Mouse (Mus musculus) heart, adult 2 months (tissue): ENCODE data around the gene Atp13a2. TPM values are rescaled to one million over a fixed set of nuclear protein-coding genes. Genes with fewer than 3 reads are reported as not detected.
A peak's percentile ranks its signal among the peaks of the same experiment; 100 is the strongest.

ENCODE experiments used
- DNase-seq, 2 experiments: peaks; one replicate each; pipeline ENCODE4 v3.0.0; 2021
- H3K27ac ChIP-seq: fragments of 200-600 bp; 2 replicates; pipeline ENCODE4 v1.8.1; 2022
- H3K27me3 ChIP-seq: fragments of 200-500 bp; 2 replicates; pipeline ENCODE4 v1.6.1; 2012; ENCODE audit warnings: mild to moderate bottlenecking, low read length, inconsistent platforms, mixed read lengths; ENCODE audit not compliant: control insufficient read depth, insufficient read depth
- H3K36me3 ChIP-seq: fragments of 200-500 bp; 2 replicates; pipeline ENCODE4 v1.6.1; 2012; ENCODE audit warnings: low read length, inconsistent platforms; ENCODE audit not compliant: control insufficient read depth, insufficient read depth
- H3K4me1 ChIP-seq: fragments of 200-500 bp; 2 replicates; pipeline ENCODE4 v1.6.1; 2011; ENCODE audit warnings: low read length; ENCODE audit not compliant: control insufficient read depth, insufficient read depth
- H3K4me3 ChIP-seq: fragments of 200-600 bp; 2 replicates; pipeline ENCODE4 v1.8.1; 2022
- H3K79me2 ChIP-seq: fragments of 200-500 bp; replicated peaks from 2 replicates; pipeline ENCODE4 v1.6.1; 2012; ENCODE audit warnings: mild to moderate bottlenecking, inconsistent platforms, low read length, moderate library complexity, mixed read lengths; ENCODE audit not compliant: control insufficient read depth, insufficient read depth
- H3K9ac ChIP-seq: fragments of 200-500 bp; 2 replicates; pipeline ENCODE4 v1.6.1; 2012; ENCODE audit warnings: low read depth, mild to moderate bottlenecking, control low read depth, inconsistent platforms, low read length, mixed read lengths
- CTCF ChIP-seq: fragments of 200-600 bp; IDR thresholded peaks from 2 replicates; pipeline ENCODE4 v1.8.1; 2022; ENCODE audit warnings: antibody characterized with exemption, mild to moderate bottlenecking, moderate library complexity
- EP300 ChIP-seq: fragments of 200-500 bp; IDR thresholded peaks from 2 replicates; pipeline ENCODE4 v1.6.1; 2011; ENCODE audit warnings: low read depth, low read length, control low read depth; ENCODE audit not compliant: insufficient read depth
- POLR2A ChIP-seq: fragments of 200-500 bp; IDR thresholded peaks from 2 replicates; pipeline ENCODE4 v1.6.1; 2011; ENCODE audit warnings: mild to moderate bottlenecking, low read depth, low read length, control low read depth; ENCODE audit not compliant: insufficient read depth
- WGBS: fragments of 180-500 bp; shearing (Covaris S2); methylation state at CpG from one replicate; pipeline ENCODE4 v1.1.7; 2018; 5-methylcytosine and 5-hydroxymethylcytosine counted together
- intact Hi-C: fragments of 180-260 bp; cut with DNase I; formaldehyde crosslinking; loops from one replicate; pipeline ENCODE4 v1.15.1; 2025
- polyA plus RNA-seq: library from polyadenylated mRNA; depleted of rRNA; stranded (reverse); fragments of >200 nt; gene quantifications from 2 replicates; pipeline ENCODE4 v1.2.3, GENCODE M21; 2012
- total RNA-seq, 2 experiments: library from RNA; stranded (reverse); gene quantifications; 2 replicates each; pipeline ENCODE4 v1.2.3; 2021

Atp13a2 gene
- total and polyA plus RNA-seq, 3 experiments = 15.1 to 34.8 (median 17.7) TPM

DNA sequence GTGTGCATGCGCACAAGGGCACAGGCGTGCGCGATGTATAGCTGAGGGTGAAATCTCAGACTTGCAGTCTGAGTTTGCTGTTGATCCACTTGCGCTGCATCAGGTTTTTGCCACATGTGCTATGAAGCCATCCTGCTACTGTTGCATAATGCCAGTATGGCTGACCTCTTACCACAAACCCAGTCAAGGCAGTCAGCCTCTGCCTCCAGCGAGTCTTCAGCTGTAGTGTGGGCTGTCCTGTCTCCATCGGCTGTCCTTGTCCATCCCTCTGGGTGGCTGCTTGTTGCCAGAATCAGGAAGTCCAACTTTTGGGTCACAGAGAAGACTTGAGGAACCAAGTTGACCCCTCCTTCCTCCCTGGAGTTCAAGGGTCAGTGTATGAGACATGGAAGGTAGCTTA lies 11.3 kb upstream of the Atp13a2 start:
- no peak for TF ChIP-seq EP300
- TF ChIP-seq CTCF = no peak
- no peak for TF ChIP-seq POLR2A
- WGBS = 91% methylated on average over 7 of the region's 7 CpGs
- H3K36me3 ChIP-seq = no peaks in the 10 kb centered on the region
- no peaks in the 10 kb centered on the region for H3K27me3 ChIP-seq
- no peak for DNase-seq
- no peak overlapping the region for H3K4me3 ChIP-seq
- intact Hi-C loops = no loop called here
- H3K9ac ChIP-seq = no peak overlapping the region
- no peak overlapping the region for H3K27ac ChIP-seq
- no peaks in the 10 kb centered on the region for H3K4me1 ChIP-seq
- H3K79me2 ChIP-seq = no peaks in the 10 kb centered on the region

DNA sequence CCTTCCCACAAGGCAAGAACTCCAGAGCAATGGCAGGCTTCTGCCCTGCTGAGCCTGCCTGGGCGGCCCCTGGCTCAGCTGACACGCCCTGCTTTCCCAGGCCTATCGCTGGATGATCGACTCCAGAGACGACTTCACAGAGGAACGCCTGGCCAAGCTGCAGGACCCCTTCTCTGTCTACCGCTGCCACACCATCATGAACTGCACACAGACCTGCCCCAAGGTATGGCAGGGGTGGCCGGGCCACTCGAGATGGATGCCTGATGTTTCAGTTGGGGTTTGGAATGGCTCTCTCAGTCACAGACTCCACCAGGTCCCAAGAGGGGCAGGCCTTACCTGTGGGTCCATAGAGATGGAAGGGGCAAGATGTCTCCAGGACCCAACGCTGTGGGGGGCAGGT lies 9.4 kb upstream of the Atp13a2 start:
- no peak for TF ChIP-seq CTCF
- 0 out of 2 replicates have a peak, but pooled peaks have one; percentile 18 for TF ChIP-seq POLR2A
- no peak overlapping the region for H3K9ac ChIP-seq
- no peaks in the 10 kb centered on the region for H3K79me2 ChIP-seq
- intact Hi-C loops = no loop called here
- H3K27ac ChIP-seq = no peak overlapping the region
- H3K4me3 ChIP-seq = no peak overlapping the region
- no peaks in the 10 kb centered on the region for H3K4me1 ChIP-seq
- H3K27me3 ChIP-seq = no peaks in the 10 kb centered on the region
- WGBS = 77% methylated on average over 10 of the region's 10 CpGs
- DNase-seq = no peak
- no peaks in the 10 kb centered on the region for H3K36me3 ChIP-seq

DNA sequence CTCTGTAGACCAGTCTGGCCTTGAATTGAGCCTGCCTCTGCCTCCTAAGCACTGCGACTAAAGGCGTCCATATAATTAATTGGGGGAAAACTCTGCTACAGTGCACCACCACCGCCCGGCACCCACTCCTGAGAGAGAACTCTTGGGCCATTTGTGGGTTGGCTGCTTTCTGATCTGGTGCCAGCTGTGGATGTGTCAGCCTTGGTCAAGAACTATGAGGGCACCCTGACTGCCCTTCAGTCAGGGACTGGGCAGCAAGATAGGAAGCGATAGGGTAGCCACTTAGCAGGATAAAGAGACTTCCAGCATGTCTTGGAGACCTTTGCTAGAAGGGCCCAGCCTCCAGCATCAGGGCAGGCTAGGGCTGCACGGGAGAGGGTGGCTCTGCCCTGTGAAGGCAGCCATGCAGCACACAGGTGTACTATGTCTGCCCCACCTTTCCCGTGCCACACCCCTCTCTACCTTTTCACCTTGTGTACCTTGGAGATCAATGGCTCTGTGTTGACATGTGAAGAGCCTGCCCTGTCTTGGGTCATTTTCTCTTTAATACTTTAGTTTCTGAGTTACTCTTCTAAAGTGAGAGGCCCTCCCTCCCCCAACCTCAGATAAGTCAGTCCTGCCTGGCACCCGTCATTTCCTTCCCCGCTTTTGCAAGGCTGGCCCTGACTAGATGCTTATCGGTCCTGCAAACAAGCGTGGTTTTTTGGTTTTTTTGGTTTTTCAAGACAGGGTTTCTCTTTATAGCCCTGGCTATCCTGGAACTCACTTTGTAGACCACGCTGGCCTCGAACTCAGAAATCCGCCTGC lies 8.6 kb upstream of the Atp13a2 start:
- H3K4me1 ChIP-seq = no peaks in the 10 kb centered on the region
- H3K9ac ChIP-seq = no peak overlapping the region
- intact Hi-C loops = no loop called here
- 80% methylated on average over 14 of the region's 14 CpGs for WGBS
- TF ChIP-seq CTCF (no peak), POLR2A (no peak), EP300 (no peak)
- no peak overlapping the region for H3K27ac ChIP-seq
- H3K36me3 ChIP-seq = no peaks in the 10 kb centered on the region
- H3K4me3 ChIP-seq = no peak overlapping the region
- no peaks in the 10 kb centered on the region for H3K27me3 ChIP-seq
- DNase-seq = no peak
- H3K79me2 ChIP-seq = no peaks in the 10 kb centered on the region

DNA sequence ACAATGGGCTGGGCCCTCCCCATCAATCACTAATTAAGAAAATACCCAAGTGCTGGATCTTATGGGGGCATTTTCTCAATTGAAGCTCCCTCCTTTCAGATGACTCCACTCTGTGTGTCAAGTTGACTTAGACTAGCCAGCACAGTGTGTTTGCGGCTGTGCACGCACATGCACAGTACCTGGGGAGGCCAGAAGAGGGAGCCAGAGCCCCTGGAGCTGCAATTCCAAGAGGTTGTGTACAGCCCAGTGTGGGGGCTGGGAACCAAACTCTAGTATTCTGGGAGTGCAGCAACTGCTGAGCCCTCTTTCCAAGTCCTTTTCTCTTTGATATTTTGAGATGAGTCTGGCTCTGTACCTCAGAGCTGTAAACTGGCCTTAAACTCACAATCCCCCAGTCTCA lies 5.1 kb upstream of the Atp13a2 start:
- Histone ChIP-seq H3K27me3 (no peaks in the 10 kb centered on the region), H3K4me1 (no peaks in the 10 kb centered on the region), H3K4me3 (no peak overlapping the region), H3K27ac (no peak overlapping the region), H3K9ac (no peak overlapping the region), H3K36me3 (no peaks in the 10 kb centered on the region), H3K79me2 (no peaks in the 10 kb centered on the region)
- peak; percentile 58 for TF ChIP-seq CTCF
- TF ChIP-seq POLR2A = no peak
- no peak for DNase-seq
- intact Hi-C loops = no loop called here
- 88% methylated on average over 2 of the region's 2 CpGs for WGBS

DNA sequence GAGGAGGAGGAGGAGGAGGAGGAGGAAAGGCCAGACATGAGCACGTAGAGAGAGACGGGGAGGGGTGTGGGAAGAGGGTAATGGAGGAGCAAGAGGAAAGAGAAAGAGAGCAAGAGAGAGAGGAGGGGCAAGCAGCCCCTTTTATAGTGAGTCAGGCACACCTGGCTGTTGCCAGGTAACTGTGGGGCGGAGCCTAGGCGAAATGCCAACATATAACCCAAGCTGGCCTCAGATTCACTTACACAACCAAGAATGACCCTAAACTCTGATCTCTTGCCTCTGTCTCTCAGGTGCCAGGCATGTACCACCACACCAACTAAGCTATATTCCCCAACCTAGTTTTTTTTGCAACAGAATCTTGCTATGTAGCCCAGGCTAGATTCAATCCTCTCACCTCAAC lies 3.9 kb upstream of the Atp13a2 start:
- H3K27me3 ChIP-seq = no peaks in the 10 kb centered on the region
- H3K4me1 ChIP-seq = no peaks in the 10 kb centered on the region
- intact Hi-C loops = no loop called here
- 65% methylated on average over 4 of the region's 4 CpGs for WGBS
- TF ChIP-seq POLR2A (no peak), CTCF (no peak), EP300 (no peak)
- no peak overlapping the region for H3K9ac ChIP-seq
- H3K27ac ChIP-seq = no peak overlapping the region
- H3K79me2 ChIP-seq = no peaks in the 10 kb centered on the region; the same call in none of the 2 replicates
- no peak overlapping the region for H3K4me3 ChIP-seq
- DNase-seq = no peak
- H3K36me3 ChIP-seq = no peaks in the 10 kb centered on the region

DNA sequence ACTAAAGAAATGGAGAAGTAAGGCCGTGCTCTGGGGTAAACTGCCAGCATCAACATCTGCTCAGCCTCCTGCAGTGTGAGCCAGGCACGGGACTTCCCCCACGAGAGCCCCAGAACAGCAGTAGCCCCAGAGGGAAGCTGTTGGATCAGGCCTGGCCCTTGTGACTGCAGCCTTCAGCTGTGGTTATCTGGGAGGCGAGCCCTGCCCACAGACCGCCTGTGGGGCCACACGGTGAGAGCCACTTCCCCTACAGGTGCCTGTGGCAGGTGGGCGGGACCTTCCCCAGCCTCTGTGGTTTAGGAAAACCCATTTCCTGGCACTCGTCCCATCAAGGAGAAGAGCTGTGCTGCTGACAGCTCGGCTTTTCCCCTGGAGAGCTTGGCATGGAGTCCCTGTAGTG lies 3.2 kb upstream of the Atp13a2 start:
- H3K79me2 ChIP-seq = no peaks in the 10 kb centered on the region; the same call in none of the 2 replicates
- H3K4me3 ChIP-seq = no peak overlapping the region
- no peaks in the 10 kb centered on the region for H3K27me3 ChIP-seq
- no peak overlapping the region for H3K27ac ChIP-seq
- intact Hi-C loops = no loop called here
- no peaks in the 10 kb centered on the region for H3K36me3 ChIP-seq
- 11% methylated on average over 9 of the region's 9 CpGs for WGBS
- TF ChIP-seq POLR2A = no peak
- peak; percentile 24; the same call in 1 of the 2 replicates for TF ChIP-seq EP300
- peak; percentile 64 to 83 for DNase-seq
- no peaks in the 10 kb centered on the region for H3K4me1 ChIP-seq
- H3K9ac ChIP-seq = no peak overlapping the region
